Mouse (Mus musculus) limb, embryonic 13.5 days (tissue): ENCODE results near the gene Kcnn3. TPM values are rescaled to one million over a fixed set of nuclear protein-coding genes. Genes with fewer than 3 reads are reported as not detected.

Source experiments
- ATAC-seq: fragments of 200-750 bp; cut with Nextera tagmentation; 2 replicates; pipeline ENCODE4 v1.8.0; 2017; ENCODE audit warnings: low read depth, moderate number of reproducible peaks, moderate TSS enrichment; ENCODE audit not compliant: low FRiP score
- H3K27ac ChIP-seq: fragments of 300-500 bp; sonication (generic); 2 replicates; pipeline ENCODE4 v1.5.1; 2015; ENCODE audit warnings: inconsistent platforms, mild to moderate bottlenecking, moderate library complexity
- H3K27me3 ChIP-seq: fragments of 300-500 bp; sonication (generic); 2 replicates; pipeline ENCODE4 v1.6.1; 2015; ENCODE audit warnings: mild to moderate bottlenecking, inconsistent platforms
- H3K36me3 ChIP-seq: fragments of 300-500 bp; sonication (generic); 2 replicates; pipeline ENCODE4 v1.6.1; 2015; ENCODE audit warnings: inconsistent platforms, mild to moderate bottlenecking, moderate library complexity
- H3K4me1 ChIP-seq: fragments of 300-500 bp; sonication (generic); 2 replicates; pipeline ENCODE4 v1.6.1; 2015; ENCODE audit warnings: inconsistent platforms
- H3K4me2 ChIP-seq: fragments of 300-500 bp; sonication (generic); replicated peaks from 2 replicates; pipeline ENCODE4 v1.6.1; 2015; ENCODE audit warnings: inconsistent platforms, mild to moderate bottlenecking, moderate library complexity
- H3K4me3 ChIP-seq: fragments of 300-500 bp; sonication (generic); 2 replicates; pipeline ENCODE4 v1.5.1; 2015; ENCODE audit warnings: moderate library complexity, mild to moderate bottlenecking, inconsistent platforms
- H3K9ac ChIP-seq: fragments of 300-500 bp; sonication (generic); 2 replicates; pipeline ENCODE4 v1.6.1; 2015; ENCODE audit warnings: mild to moderate bottlenecking, inconsistent platforms
- H3K9me3 ChIP-seq: fragments of 300-500 bp; sonication (generic); 2 replicates; pipeline ENCODE4 v1.6.1; 2016; ENCODE audit warnings: inconsistent platforms
- WGBS: fragments of 180-500 bp; shearing (Covaris S2); methylation state at CpG from one replicate; pipeline ENCODE4 v1.1.7; 2015; 5-methylcytosine and 5-hydroxymethylcytosine counted together
- polyA plus RNA-seq: library from polyadenylated mRNA; unstranded; fragments of >200 nt; fragmentation: Nextera tagmentation; extraction: Ambion mirVana; gene quantifications from 2 replicates; pipeline ENCODE4 v1.2.1, GENCODE M21; 2015

Gene Kcnn3
- polyA plus RNA-seq, 1 experiment from 2014 or later, result 3.5 TPM

GRCm38 (mm10) chr3:89624814-89625445 is 105.0 kb downstream of the Kcnn3 start:
- H3K27me3 ChIP-seq, result no peaks in the 10 kb centered on the region
- H3K4me1 ChIP-seq, result peaks cover 44% of the 10 kb centered on the region
- no peaks in the 10 kb centered on the region for H3K9me3 ChIP-seq
- H3K4me3 ChIP-seq, result no peak overlapping the region
- H3K4me2 ChIP-seq, result no peak overlapping the region
- H3K27ac ChIP-seq, result no peak overlapping the region
- WGBS, result 78% methylated on average over 5 of the region's 5 CpGs
- H3K36me3 ChIP-seq, result no peaks in the 10 kb centered on the region
- H3K9ac ChIP-seq, result no peak overlapping the region
- no peak for ATAC-seq

GRCm38 (mm10) chr3:89626556-89626955 is 106.6 kb downstream of the Kcnn3 start:
- no peaks in the 10 kb centered on the region for H3K36me3 ChIP-seq
- no peak overlapping the region for H3K9ac ChIP-seq
- no peaks in the 10 kb centered on the region for H3K9me3 ChIP-seq
- H3K27ac ChIP-seq, result no peak overlapping the region
- ATAC-seq, result peak; percentile 31; the same call in 1 of the 2 replicates
- no peak overlapping the region for H3K4me2 ChIP-seq
- WGBS, result 35% methylated on average over 4 of the region's 4 CpGs
- H3K4me1 ChIP-seq, result peaks cover 42% of the 10 kb centered on the region
- H3K27me3 ChIP-seq, result no peaks in the 10 kb centered on the region
- H3K4me3 ChIP-seq, result no peak overlapping the region

GRCm38 (mm10) chr3:89629811-89630210 is 109.8 kb downstream of the Kcnn3 start:
- Histone ChIP-seq H3K4me2 (no peak overlapping the region), H3K9ac (no peak overlapping the region), H3K9me3 (no peaks in the 10 kb centered on the region), H3K36me3 (no peaks in the 10 kb centered on the region), H3K4me3 (no peak overlapping the region), H3K27me3 (no peaks in the 10 kb centered on the region), H3K27ac (no peak overlapping the region), H3K4me1 (peaks cover 29% of the 10 kb centered on the region)
- ATAC-seq, result no peak
- 76% methylated on average over 3 of the region's 3 CpGs for WGBS

- no peak overlapping the region for H3K4me2 ChIP-seq
- peaks cover 10% of the 10 kb centered on the region for H3K4me1 ChIP-seq
- no peaks in the 10 kb centered on the region for H3K36me3 ChIP-seq
- no peaks in the 10 kb centered on the region for H3K27me3 ChIP-seq
- no peak overlapping the region for H3K9ac ChIP-seq
- no peak for ATAC-seq
- WGBS, result 67% methylated on average over 5 of the region's 5 CpGs
- peak overlapping the region; percentile 39; the same call in 1 of the 2 replicates for H3K27ac ChIP-seq
- no peaks in the 10 kb centered on the region for H3K9me3 ChIP-seq
- H3K4me3 ChIP-seq, result no peak overlapping the region
These were observed 111.8 kb downstream of the Kcnn3 start for GRCm38 (mm10) chr3:89631750-89632149.

GRCm38 (mm10) chr3:89633531-89633930 is 113.6 kb downstream of the Kcnn3 start:
- no peak overlapping the region for H3K4me2 ChIP-seq
- H3K27ac ChIP-seq, result no peak overlapping the region
- peaks cover 9% of the 10 kb centered on the region for H3K4me1 ChIP-seq
- no peaks in the 10 kb centered on the region for H3K36me3 ChIP-seq
- H3K27me3 ChIP-seq, result no peaks in the 10 kb centered on the region
- ATAC-seq, result no peak
- WGBS, result 80% methylated on average over 6 of the region's 6 CpGs
- H3K4me3 ChIP-seq, result no peak overlapping the region
- no peaks in the 10 kb centered on the region for H3K9me3 ChIP-seq
- no peak overlapping the region for H3K9ac ChIP-seq

- Histone ChIP-seq H3K36me3 (no peaks in the 10 kb centered on the region), H3K9me3 (no peaks in the 10 kb centered on the region), H3K27ac (no peak overlapping the region), H3K4me2 (no peak overlapping the region), H3K4me3 (no peak overlapping the region), H3K9ac (no peak overlapping the region), H3K27me3 (no peaks in the 10 kb centered on the region), H3K4me1 (peaks cover 9% of the 10 kb centered on the region)
- 87% methylated on average over 6 of the region's 6 CpGs for WGBS
- ATAC-seq, result no peak
These were observed 114.0 kb downstream of the Kcnn3 start for GRCm38 (mm10) chr3:89633941-89634340.

GRCm38 (mm10) chr3:89640804-89641203 is 120.8 kb downstream of the Kcnn3 start:
- Histone ChIP-seq H3K4me1 (0 out of 2 replicates have a peak, but pooled peaks cover under 1% of the 10 kb centered on the region), H3K9ac (no peak overlapping the region), H3K4me2 (no peak overlapping the region), H3K4me3 (no peak overlapping the region), H3K9me3 (no peaks in the 10 kb centered on the region), H3K27ac (no peak overlapping the region), H3K27me3 (no peaks in the 10 kb centered on the region; the same call in 1 of the 2 replicates), H3K36me3 (no peaks in the 10 kb centered on the region)
- 46% methylated on average over 3 of the region's 3 CpGs for WGBS
- ATAC-seq, result no peak

- no peak for ATAC-seq
- peaks cover 26% of the 10 kb centered on the region for H3K4me1 ChIP-seq
- H3K4me3 ChIP-seq, result no peak overlapping the region
- no peaks in the 10 kb centered on the region for H3K36me3 ChIP-seq
- no peaks in the 10 kb centered on the region; the same call in 1 of the 2 replicates for H3K27me3 ChIP-seq
- H3K4me2 ChIP-seq, result no peak overlapping the region
- WGBS, result 66% methylated on average over 8 of the region's 8 CpGs
- H3K9ac ChIP-seq, result no peak overlapping the region
- H3K9me3 ChIP-seq, result no peaks in the 10 kb centered on the region
- no peak overlapping the region for H3K27ac ChIP-seq
These were observed 123.4 kb downstream of the Kcnn3 start for GRCm38 (mm10) chr3:89643391-89643790.

- Histone ChIP-seq H3K27me3 (no peaks in the 10 kb centered on the region; the same call in 1 of the 2 replicates), H3K9me3 (no peaks in the 10 kb centered on the region), H3K4me3 (no peak overlapping the region), H3K4me2 (no peak overlapping the region), H3K27ac (peak overlapping the region; percentile 77), H3K9ac (no peak overlapping the region), H3K36me3 (no peaks in the 10 kb centered on the region), H3K4me1 (peaks cover 26% of the 10 kb centered on the region)
- ATAC-seq, result no peak
- 51% methylated on average over 5 of the region's 5 CpGs for WGBS
These were observed 126.9 kb downstream of the Kcnn3 start for GRCm38 (mm10) chr3:89646813-89647255.

GRCm38 (mm10) chr3:89647268-89647874 is 127.4 kb downstream of the Kcnn3 start:
- ATAC-seq, result 0 out of 2 replicates have a peak, but pooled peaks have one; percentile 68
- no peaks in the 10 kb centered on the region; the same call in 1 of the 2 replicates for H3K27me3 ChIP-seq
- H3K4me3 ChIP-seq, result no peak overlapping the region
- no peak overlapping the region for H3K9ac ChIP-seq
- 68% methylated on average over 6 of the region's 6 CpGs for WGBS
- no peaks in the 10 kb centered on the region for H3K36me3 ChIP-seq
- H3K4me1 ChIP-seq, result peaks cover 26% of the 10 kb centered on the region
- H3K9me3 ChIP-seq, result no peaks in the 10 kb centered on the region
- H3K4me2 ChIP-seq, result no peak overlapping the region
- peak overlapping the region; percentile 77 for H3K27ac ChIP-seq

GRCm38 (mm10) chr3:89649890-89650289 is 129.9 kb downstream of the Kcnn3 start:
- Histone ChIP-seq H3K9me3 (no peaks in the 10 kb centered on the region), H3K4me3 (no peak overlapping the region), H3K36me3 (no peaks in the 10 kb centered on the region), H3K27me3 (no peaks in the 10 kb centered on the region), H3K9ac (no peak overlapping the region), H3K27ac (no peak overlapping the region), H3K4me2 (no peak overlapping the region), H3K4me1 (peaks cover 37% of the 10 kb centered on the region)
- no peak for ATAC-seq
- 87% methylated on average over 7 of the region's 7 CpGs for WGBS

GRCm38 (mm10) chr3:89653231-89653954 is 133.4 kb downstream of the Kcnn3 start:
- no peak overlapping the region for H3K9ac ChIP-seq
- no peak overlapping the region for H3K4me3 ChIP-seq
- H3K9me3 ChIP-seq, result no peaks in the 10 kb centered on the region
- H3K27ac ChIP-seq, result no peak overlapping the region
- no peaks in the 10 kb centered on the region for H3K27me3 ChIP-seq
- WGBS, result 63% methylated on average over 12 of the region's 12 CpGs
- H3K4me2 ChIP-seq, result no peak overlapping the region
- ATAC-seq, result no peak
- H3K36me3 ChIP-seq, result no peaks in the 10 kb centered on the region
- H3K4me1 ChIP-seq, result peaks cover 14% of the 10 kb centered on the region; the same call in 1 of the 2 replicates
